Mouse (Mus musculus): ENCODE measurements around the gene Diaph3.
"Not testable (repeated sequence)": the region's sequence is repeated elsewhere in the genome, so short reads cannot be mapped to it uniquely, and the experiment has no call there.

Diaph3 gene

GRCm38 (mm10) chr14:86729617-86730098 lies 411.4 kb downstream of the Diaph3 start:
- no peak for DNase-seq

GRCm38 (mm10) chr14:86727538-86728045 lies 413.4 kb downstream of the Diaph3 start:
- no peak for DNase-seq

GRCm38 (mm10) chr14:86721768-86722167 lies 419.3 kb downstream of the Diaph3 start:
- no peak for DNase-seq

GRCm38 (mm10) chr14:86721082-86721481 lies 420.0 kb downstream of the Diaph3 start:
- DNase-seq = no peak

GRCm38 (mm10) chr14:86720408-86720807 lies 420.6 kb downstream of the Diaph3 start:
- DNase-seq = not testable (repeated sequence)

- no peak for DNase-seq
Measured at GRCm38 (mm10) chr14:86714088-86714690, 426.8 kb downstream of the Diaph3 start.

GRCm38 (mm10) chr14:86704080-86704479 lies 437.0 kb downstream of the Diaph3 start:
- peak; percentile 25 for DNase-seq

- no peak for DNase-seq
Measured at GRCm38 (mm10) chr14:86701145-86701544, 439.9 kb downstream of the Diaph3 start.

GRCm38 (mm10) chr14:86697887-86698286 lies 443.1 kb downstream of the Diaph3 start:
- DNase-seq = no peak

GRCm38 (mm10) chr14:86692714-86693113 lies 448.3 kb downstream of the Diaph3 start:
- DNase-seq = no peak

- DNase-seq = no peak
Measured at GRCm38 (mm10) chr14:86691298-86691697, 449.7 kb downstream of the Diaph3 start.

GRCm38 (mm10) chr14:86684585-86685503 lies 456.2 kb downstream of the Diaph3 start:
- no peak for DNase-seq

- DNase-seq = no peak
Measured at GRCm38 (mm10) chr14:86681951-86682350, 459.1 kb downstream of the Diaph3 start.

- no peak for DNase-seq
Measured at GRCm38 (mm10) chr14:86678992-86679391, 462.0 kb downstream of the Diaph3 start.

- no peak for DNase-seq
Measured at GRCm38 (mm10) chr14:86678179-86678780, 462.8 kb downstream of the Diaph3 start.

- DNase-seq = no peak
Measured at GRCm38 (mm10) chr14:86677015-86677414, 464.0 kb downstream of the Diaph3 start.

- DNase-seq = peak; percentile 26
Measured at GRCm38 (mm10) chr14:86675314-86675713, 465.7 kb downstream of the Diaph3 start.

- DNase-seq = no peak
Measured at GRCm38 (mm10) chr14:86662846-86663245, 478.2 kb downstream of the Diaph3 start.

GRCm38 (mm10) chr14:86660556-86660955 lies 480.5 kb downstream of the Diaph3 start:
- no peak for DNase-seq

GRCm38 (mm10) chr14:86656262-86656661 lies 484.8 kb downstream of the Diaph3 start:
- no peak for DNase-seq

- DNase-seq = no peak
Measured at GRCm38 (mm10) chr14:86646499-86647120, 494.4 kb downstream of the Diaph3 start.

- DNase-seq = peak; percentile 39
Measured at GRCm38 (mm10) chr14:86642831-86643241, 498.2 kb downstream of the Diaph3 start.

GRCm38 (mm10) chr14:86641839-86642238 lies 499.2 kb downstream of the Diaph3 start:
- no peak for DNase-seq
